Mouse (Mus musculus) CH12F3 (cell line): Measurements from ENCODE around the gene Bricd5.

Source experiments
- in situ Hi-C: fragments of 300-500 bp; cut with MboI; formaldehyde crosslinking; loops from 2 replicates; pipeline ENCODE4 v1.14.3; 2020; ENCODE audit warnings: low sequenced_read_pairs

Bricd5 gene

GRCm38 (mm10) chr17:24461580-24461979 is 12.1 kb upstream of the Bricd5 start:
- in situ Hi-C loops = no loop called here

DNA sequence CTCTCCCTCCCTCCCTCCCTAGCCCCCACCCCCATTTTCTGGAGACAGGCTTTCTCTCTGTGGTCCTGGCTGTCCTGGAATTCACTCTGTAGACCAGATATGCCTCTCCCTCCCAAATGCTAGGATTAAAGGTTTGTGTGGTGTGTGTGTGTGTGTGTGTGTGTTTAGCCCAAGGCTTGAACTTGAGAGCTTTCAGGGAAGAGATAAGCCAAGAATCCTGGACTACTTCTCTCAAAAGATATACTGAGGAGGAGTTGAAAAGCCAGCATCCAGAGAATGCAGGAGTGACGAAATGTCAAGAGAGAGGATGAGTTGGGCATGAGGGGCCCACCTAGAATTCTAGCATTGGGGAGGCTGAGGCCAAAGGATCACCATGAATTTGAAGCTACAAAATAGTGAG is 10.8 kb upstream of the Bricd5 start:
- in situ Hi-C loops = no loop called here

GRCm38 (mm10) chr17:24463374-24464133 is 10.1 kb upstream of the Bricd5 start:
- in situ Hi-C loops = no loop called here

DNA sequence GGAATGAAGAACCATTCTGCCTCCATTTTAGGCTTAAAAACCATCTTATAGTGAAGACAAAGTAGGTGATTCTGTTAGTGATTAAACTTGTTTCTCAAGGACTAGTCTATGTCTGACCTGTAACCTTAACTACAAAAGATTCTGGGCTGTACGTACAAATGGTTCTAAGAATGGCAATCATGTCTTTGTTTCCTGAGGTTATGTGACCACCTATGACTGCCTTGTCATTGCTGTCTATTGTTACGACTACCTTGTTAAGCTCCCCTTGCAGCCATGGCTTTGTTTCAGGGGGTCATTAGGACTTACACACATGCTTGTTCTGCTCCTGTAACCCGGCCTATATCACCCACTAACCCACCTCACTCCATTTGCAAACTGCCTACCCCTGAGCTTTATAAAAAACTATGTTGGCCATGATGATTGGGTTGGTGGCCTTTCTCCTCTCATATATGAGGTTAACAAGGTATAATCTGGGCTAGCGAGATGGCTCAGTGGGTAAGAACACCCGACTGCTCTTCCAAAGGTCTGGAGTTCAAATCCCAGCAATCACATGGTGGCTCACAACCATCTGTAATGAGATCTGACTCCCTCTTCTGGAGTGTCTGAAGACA is 4.9 kb upstream of the Bricd5 start:
- in situ Hi-C loops = no loop called here

DNA sequence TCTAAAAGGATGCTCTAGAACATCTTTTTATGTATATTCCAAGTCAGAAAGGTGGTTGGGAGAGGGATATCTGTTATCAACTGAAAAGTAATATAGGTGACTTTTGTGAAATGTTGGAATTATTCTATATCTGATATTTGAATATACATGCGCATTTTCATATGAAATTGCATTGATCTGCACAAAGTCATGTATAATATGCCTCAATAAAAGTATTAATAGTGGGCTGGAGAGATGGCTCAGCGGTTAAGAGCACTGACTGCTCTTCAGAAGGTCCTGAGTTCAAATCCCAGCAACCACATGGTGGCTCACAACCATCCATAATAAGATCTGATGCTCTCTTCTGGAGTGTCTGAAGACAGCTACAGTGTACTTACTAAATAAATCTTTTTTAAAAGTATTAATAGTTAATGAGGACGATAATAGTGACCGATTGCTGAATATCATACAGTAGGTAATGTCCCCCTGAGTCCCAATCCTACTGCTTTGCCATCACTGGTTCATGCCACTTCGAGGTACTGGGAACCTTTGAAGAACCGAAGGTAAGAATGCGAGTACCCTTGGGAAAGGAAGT is 4.3 kb upstream of the Bricd5 start:
- in situ Hi-C loops = no loop called here

DNA sequence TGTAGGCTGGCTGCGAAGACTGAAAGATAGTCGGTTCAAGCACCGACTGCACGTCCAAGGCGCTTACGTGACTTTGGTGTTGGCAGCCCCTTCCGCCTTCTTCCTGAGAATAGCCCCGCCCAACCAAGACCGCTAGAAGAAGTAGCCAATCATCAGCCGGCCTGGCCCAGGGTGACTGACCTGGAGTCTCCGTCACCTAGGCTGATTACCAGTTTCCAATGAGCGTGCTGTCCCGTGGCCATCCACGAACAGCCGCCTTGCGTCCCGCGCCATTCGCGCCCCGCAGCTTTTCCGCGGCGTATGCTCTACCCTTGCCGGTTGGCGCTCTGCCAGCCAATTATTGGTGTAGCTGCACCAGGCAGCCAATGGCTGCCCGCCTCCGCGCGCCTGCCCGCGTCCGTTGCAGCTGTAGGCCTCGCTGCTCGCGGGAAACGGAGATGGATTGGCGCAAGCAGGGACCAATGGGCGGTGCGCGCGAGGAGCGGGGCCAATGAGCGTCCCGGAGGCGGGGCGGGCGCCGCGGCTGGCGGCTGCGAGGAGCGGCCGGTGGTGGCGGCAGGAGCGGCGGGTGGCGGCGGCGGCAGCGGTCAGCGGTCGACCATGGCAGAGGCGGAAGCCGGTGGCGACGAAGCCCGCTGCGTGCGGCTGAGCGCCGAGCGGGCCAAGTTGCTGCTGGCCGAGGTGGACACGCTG is 3.6 kb upstream of the Bricd5 start, which contains the start of the genes E4f1 and Pgp:
Gene E4f1 (minus strand): TSS at position 404 of the 693 bp plus-strand sequence.
Gene Pgp (plus strand): TSS at position 483 of the 693 bp plus-strand sequence.
- in situ Hi-C loops = no loop called here

GRCm38 (mm10) chr17:24470701-24471527 is 2.8 kb upstream of the Bricd5 start:
- in situ Hi-C loops = no loop called here

GRCm38 (mm10) chr17:24472512-24472911 is 1.2 kb upstream of the Bricd5 start:
- in situ Hi-C loops = no loop called here

- in situ Hi-C loops = no loop called here
These were observed 873 bp downstream of the Bricd5 start for GRCm38 (mm10) chr17:24474557-24474956.

DNA sequence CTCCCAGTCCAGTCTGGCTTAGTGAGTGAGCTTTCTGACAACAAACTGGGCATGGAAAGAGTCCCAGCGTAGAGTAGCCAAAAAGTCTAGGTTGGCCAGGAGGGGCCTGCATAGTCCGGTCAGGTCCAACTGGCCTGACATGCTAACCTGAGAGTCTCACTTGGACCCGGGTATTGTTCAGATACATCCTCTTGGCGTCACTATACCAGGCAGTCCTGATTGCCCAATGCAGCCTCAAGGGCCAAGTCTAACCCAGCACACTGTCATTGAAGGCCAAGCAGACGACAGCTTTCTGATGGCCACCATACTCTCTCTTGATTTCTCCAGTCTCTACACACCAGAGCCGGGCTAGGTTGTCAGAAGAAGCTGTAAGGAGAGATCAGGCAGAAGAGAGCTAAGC is 1.9 kb downstream of the Bricd5 start:
- in situ Hi-C loops = no loop called here

DNA sequence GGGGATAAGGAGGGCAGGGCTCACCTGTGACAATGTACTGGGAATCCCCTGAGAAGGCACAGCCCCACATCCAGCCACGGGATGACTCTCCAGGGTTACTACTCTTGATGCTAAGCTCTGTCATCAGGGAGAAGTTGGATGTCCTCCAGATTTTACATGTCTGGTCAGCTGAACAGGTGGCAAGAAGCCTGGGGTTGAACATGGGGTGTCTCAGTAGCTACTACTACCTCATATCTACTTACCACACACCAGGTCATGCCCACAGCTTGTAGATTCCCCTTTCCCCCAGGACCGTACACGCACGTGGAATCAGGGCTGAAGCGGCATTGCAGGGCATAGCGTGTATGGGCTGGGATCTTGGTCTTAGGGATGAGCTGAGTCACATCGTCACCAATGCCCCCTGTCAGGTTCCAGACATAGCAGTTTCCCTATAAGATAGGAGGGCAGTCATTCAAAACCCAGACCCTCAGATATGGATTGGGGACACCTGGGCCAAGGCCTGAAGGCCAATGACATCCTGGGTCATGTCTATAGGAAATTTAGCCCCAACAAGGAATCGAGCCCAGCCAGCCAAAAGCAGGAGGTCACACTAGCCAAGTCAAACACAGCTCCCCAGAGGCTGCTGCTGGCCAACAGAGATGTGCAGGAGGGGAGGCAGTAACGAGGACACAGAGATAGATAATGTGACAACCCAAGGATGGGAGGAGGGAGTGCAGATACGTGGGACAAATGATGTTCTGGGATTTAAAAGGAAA is 2.5 kb downstream of the Bricd5 start:
- in situ Hi-C loops = no loop called here

DNA sequence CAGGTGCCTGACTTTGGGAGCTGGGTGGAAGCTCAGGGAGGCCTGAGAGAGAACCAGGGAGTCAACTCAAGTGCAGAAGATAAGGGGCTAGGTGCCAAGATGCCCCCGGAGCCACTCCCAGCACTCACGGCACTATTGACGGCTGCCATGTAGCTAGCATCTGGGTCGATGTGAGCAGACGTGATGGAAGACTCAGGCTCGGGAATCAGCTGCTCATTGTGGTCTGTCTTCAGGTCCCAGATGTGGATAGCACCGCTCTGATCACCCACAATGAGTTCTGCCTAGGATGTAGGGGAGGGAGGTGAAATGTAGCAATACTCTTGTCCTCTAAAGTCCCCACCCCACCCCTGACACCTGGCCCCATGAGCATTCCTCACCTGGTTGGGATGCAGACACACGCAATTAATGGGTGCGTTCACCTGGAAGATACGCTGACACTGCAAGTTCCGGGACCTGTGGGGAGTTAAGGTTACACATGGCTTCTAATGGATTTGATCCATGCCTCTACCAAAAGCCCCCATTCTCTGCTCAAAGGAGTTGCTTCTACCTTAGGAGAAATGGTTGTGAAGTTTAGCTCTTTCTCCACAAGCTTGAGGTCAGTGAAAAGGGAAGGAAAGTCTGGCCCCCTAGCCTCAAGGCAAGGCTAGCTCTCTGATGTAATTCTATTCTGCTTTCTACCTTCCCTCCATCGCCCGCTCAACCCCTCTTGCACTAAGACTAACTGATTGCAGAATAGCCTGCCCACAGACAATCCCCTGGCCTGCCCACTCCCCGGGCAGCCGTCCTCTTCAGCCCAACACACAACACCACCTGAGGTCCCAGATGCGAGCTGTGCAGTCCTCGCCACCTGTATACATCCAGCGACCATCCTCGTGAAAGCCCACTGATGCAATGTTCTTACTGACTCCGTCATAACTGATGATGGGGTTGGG is 3.6 kb downstream of the Bricd5 start:
- in situ Hi-C loops = no loop called here

- in situ Hi-C loops = no loop called here
These were observed 4.4 kb downstream of the Bricd5 start for GRCm38 (mm10) chr17:24477985-24478600.

- in situ Hi-C loops = no loop called here
These were observed 5.1 kb downstream of the Bricd5 start, which contains the start of gene Mlst8 for GRCm38 (mm10) chr17:24478663-24479380. TSS of gene Mlst8 (minus strand) at chr17:24479078.

DNA sequence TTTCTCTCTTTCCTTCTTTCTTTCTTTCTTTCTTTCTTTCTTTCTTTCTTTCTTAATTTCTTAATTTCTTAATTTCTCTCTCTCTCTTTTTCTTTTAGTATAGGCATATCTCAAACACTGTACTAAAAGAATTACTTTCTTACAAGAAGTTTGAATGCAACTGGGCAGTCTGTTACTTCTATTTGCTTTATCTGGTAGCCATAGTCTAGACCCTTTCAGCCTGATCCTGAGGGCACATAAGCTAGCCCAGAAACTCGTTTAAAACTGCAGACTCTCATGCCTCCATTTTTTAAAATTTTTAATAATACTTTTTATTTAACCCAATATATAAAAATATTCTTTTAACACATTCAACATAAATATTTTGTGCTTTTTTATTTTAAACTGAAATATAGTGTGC is 5.7 kb downstream of the Bricd5 start:
- in situ Hi-C loops = no loop called here

GRCm38 (mm10) chr17:24480201-24480826 is 6.6 kb downstream of the Bricd5 start:
- in situ Hi-C loops = no loop called here
